ENCODE assay signal across 9 mouse cellular contexts in the genomic region with DNA sequence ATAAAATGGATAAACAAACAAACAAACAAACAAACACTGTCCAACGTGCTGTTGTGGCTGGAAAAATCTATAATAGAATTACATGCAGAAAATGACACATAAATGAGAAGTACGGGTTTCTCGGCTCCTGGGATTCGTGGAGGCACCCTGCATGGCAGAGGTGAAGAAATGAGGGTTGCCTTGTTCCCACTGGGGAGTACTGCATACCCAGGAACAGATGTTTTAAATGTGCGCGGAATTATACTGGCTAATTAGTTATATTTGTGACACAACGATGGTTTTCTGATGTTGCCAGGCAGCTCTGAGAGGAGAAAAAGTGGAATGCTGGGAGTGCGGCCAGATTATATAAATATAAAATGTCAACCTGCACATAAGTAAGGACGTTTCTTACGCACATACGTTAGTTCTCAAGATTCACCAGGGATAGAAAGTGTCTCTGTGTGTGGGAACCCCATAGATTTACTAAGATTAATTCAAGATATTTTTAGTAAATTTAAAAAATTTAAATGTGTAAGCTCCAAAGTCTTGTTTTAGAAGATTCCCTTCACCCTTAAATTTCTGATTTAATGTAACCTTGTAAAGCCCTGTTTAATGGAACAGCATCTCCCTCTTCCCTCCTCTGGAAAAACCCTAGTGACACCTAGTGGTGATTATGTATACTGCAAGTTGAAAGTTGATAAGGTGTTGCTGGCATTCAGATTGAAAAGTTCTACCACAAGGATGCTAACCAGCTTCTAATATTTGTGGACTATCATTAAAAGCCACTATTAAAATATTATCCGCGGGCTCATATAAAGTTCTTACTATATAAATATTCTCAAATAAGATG. TPM values are rescaled to one million over a fixed set of nuclear protein-coding genes. Genes with fewer than 3 reads are reported as not detected.
DNase-seq lines count a peak whose midpoint lies in the region; ATAC-seq and TF ChIP-seq lines count a peak whose summit lies in the region.
"Had no signal": no experiment of that assay in that cellular context is flagged by ENCODE, and none has a peak within 500 bp of the region (broad histone marks: within the 10 kb centered on the region; RNA-seq: fewer than 3 reads in every experiment).

No protein-coding gene starts in this region.

- no peak overlapping the region for H3K4me2 ChIP-seq in liver, embryonic 11.5 days
- H3K4me2 ChIP-seq: heart, embryonic 15.5 days had no signal

- no peak overlapping the region for H3K4me3 ChIP-seq in liver, adult 2 months (ENCODE audit: insufficient read depth, low read depth, low read length)
- no peak overlapping the region for H3K4me3 ChIP-seq in liver, embryonic 11.5 days (ENCODE audit: low read depth, low read length)
- H3K4me3 ChIP-seq: heart, embryonic 15.5 days had no signal

- no peaks in the 10 kb centered on the region for H3K36me3 ChIP-seq in liver, adult 2 months (ENCODE audit: control insufficient read depth, insufficient read depth, low read length)
- no peaks in the 10 kb centered on the region for H3K36me3 ChIP-seq in liver, embryonic 11.5 days (ENCODE audit: control insufficient read depth, insufficient read depth, low read length)
- H3K36me3 ChIP-seq: heart, embryonic 15.5 days had no signal

- no peak for TF ChIP-seq POLR2A in liver, adult 2 months (IDR thresholded peaks at IDR 0.05; ENCODE audit: extremely low read depth, insufficient read depth, low read length)

- 66% methylated on average over 13 of the region's 13 CpGs for WGBS in liver, adult 2 months
- 65% methylated on average over 13 of the region's 13 CpGs for WGBS in liver, embryonic 11.5 days

- no peaks in the 10 kb centered on the region for H3K79me2 ChIP-seq in liver, adult 2 months (ENCODE audit: control insufficient read depth, insufficient read depth, low read length)

- peak; percentile 33 to 38 for DNase-seq in cerebellum, adult 18-20 months
- DNase-seq in liver, adult 2 months (ENCODE audit: extremely low read depth, low read depth, low spot score): peak; percentile 62
- DNase-seq in liver, embryonic 11.5 days (ENCODE audit: low spot score): no peak
- DNase-seq in Muller cell, postnatal 12 days (ENCODE audit: inconsistent ontology term): peak; percentile 35
- peak; percentile 56 for DNase-seq in embryo, embryonic 9.5 days (ENCODE audit: extremely low spot score)
- peak; percentile 74 for DNase-seq in mesoderm, embryonic 11.5 days (ENCODE audit: low read depth, low spot score)
- no peak for DNase-seq in urinary bladder, adult 2 months (ENCODE audit: low spot score)

- no peak overlapping the region for H3K9ac ChIP-seq in liver, adult 2 months (ENCODE audit: low read depth, low read length)
- no peak overlapping the region for H3K9ac ChIP-seq in liver, embryonic 11.5 days (ENCODE audit: low read depth, low read length)
- H3K9ac ChIP-seq: heart, embryonic 15.5 days had no signal

- H3K27ac ChIP-seq in liver, adult 2 months (replicated peaks; ENCODE audit: insufficient read depth, low read depth, low read length): no peak overlapping the region
- no peak overlapping the region for H3K27ac ChIP-seq in liver, embryonic 11.5 days (ENCODE audit: low read depth, low read length)
- H3K27ac ChIP-seq: heart, embryonic 15.5 days had no signal

- ATAC-seq in cerebellum, adult (ENCODE audit: insufficient number of reproducible peaks, low FRiP score, low TSS enrichment): no peak
- no peak for ATAC-seq in liver, embryonic 11.5 days (replicated peaks; ENCODE audit: low FRiP score)

- TF ChIP-seq CTCF in liver, adult 2 months (IDR thresholded peaks at IDR 0.05; ENCODE audit: low read depth, low read length): peak; percentile 56

- H3K27me3 ChIP-seq in liver, adult 2 months (ENCODE audit: control insufficient read depth, insufficient read depth, low read length): no peaks in the 10 kb centered on the region
- no peaks in the 10 kb centered on the region for H3K27me3 ChIP-seq in liver, embryonic 11.5 days (replicated peaks; ENCODE audit: control insufficient read depth, insufficient read depth, low read length)
- H3K27me3 ChIP-seq: heart, embryonic 15.5 days had no signal

- H3K9me3 ChIP-seq in liver, embryonic 11.5 days (ENCODE audit: control insufficient read depth, low read length): no peaks in the 10 kb centered on the region; the same call in 1 of the 2 replicates
- H3K9me3 ChIP-seq: heart, embryonic 15.5 days had no signal

- H3K4me1 ChIP-seq in liver, adult 2 months (ENCODE audit: control insufficient read depth, insufficient read depth, low read length): no peaks in the 10 kb centered on the region
- no peaks in the 10 kb centered on the region for H3K4me1 ChIP-seq in liver, embryonic 11.5 days (replicated peaks; ENCODE audit: control insufficient read depth, insufficient read depth, low read length)
- H3K4me1 ChIP-seq: heart, embryonic 15.5 days had no signal

RNA-seq across cellular contexts. Expression of gene Ipmk, which starts 53.5 kb away (rescaled TPM):
- total RNA-seq in liver, adult 2 months (2014; rRNA removed): 46.2 and 54.8 TPM in 2 replicates
- polyA plus RNA-seq in liver, adult 2 months (2012; rRNA removed): 11.6 and 13.7 TPM in 2 replicates
- 18.2 and 21.0 TPM in 2 replicates for polyA plus RNA-seq in liver, embryonic 11.5 days (2014; fragmentation: Nextera tagmentation; extraction: Ambion mirVana)
- 12.0 and 12.7 TPM in 2 replicates for polyA plus RNA-seq in urinary bladder, adult 2 months (2012; rRNA removed)

RNA-seq across cellular contexts. Expression of gene Cisd1, which starts 56.3 kb away (rescaled TPM):
- 159 and 205 TPM in 2 replicates for total RNA-seq in liver, adult 2 months (2014; rRNA removed)
- polyA plus RNA-seq in liver, adult 2 months (2012; rRNA removed): 209 and 211 TPM in 2 replicates
- polyA plus RNA-seq in liver, embryonic 11.5 days (2014; fragmentation: Nextera tagmentation; extraction: Ambion mirVana): 129 TPM in 2 replicates
- polyA plus RNA-seq in urinary bladder, adult 2 months (2012; rRNA removed): 122 and 128 TPM in 2 replicates

Comparison
In these comparisons a context has a peak if more than half of its experiments do, and no peak if none do; other contexts are left out.
1. DNase-seq: peak in cerebellum, adult 18-20 months (2 of 2), liver, adult 2 months (single experiment), Muller cell, postnatal 12 days (single experiment), embryo, embryonic 9.5 days (single experiment) and mesoderm, embryonic 11.5 days (single experiment); none in liver, embryonic 11.5 days (single experiment) and urinary bladder, adult 2 months (single experiment).